Mouse (Mus musculus) C2C12 (cell line): ENCODE data around the gene Hipk2.

ENCODE experiments used
- CTCF ChIP-seq: IDR thresholded peaks from one replicate; pipeline ENCODE4 v1.5.1; 2011; ENCODE audit not compliant: control insufficient read depth, insufficient read depth, insufficient read length
- FOSL1 ChIP-seq: IDR thresholded peaks from one replicate; pipeline ENCODE4 v1.8.0; 2011; ENCODE audit warnings: mild to moderate bottlenecking, low read length; ENCODE audit not compliant: poor library complexity, insufficient read depth, severe bottlenecking
- MYOD1 ChIP-seq: IDR thresholded peaks from one replicate; pipeline ENCODE4 v1.6.1; 2011; ENCODE audit warnings: low read depth; ENCODE audit not compliant: control insufficient read depth, insufficient read length
- MYOG ChIP-seq: IDR thresholded peaks from one replicate; pipeline ENCODE4 v1.6.1; 2011; ENCODE audit not compliant: control insufficient read depth, insufficient read length; ENCODE audit errors: extremely low read depth
- USF1 ChIP-seq: IDR thresholded peaks from one replicate; pipeline ENCODE4 v1.6.1; 2011; ENCODE audit warnings: low read depth, mild to moderate bottlenecking, control low read depth, moderate library complexity

GRCm38 (mm10) chr6:38870070-38870469 lies 5.9 kb downstream of the Hipk2 start:
- no peak for TF ChIP-seq CTCF
- no peak for TF ChIP-seq FOSL1
- no peak for TF ChIP-seq USF1
- no peak for TF ChIP-seq MYOD1
- TF ChIP-seq MYOG, result no peak
